Mouse (Mus musculus): ENCODE results near the gene Klhl23. TPM values are rescaled to one million over a fixed set of nuclear protein-coding genes. Genes with fewer than 3 reads are reported as not detected.

Gene Klhl23
- polyA plus RNA-seq, 1 experiment, result not detected

DNA sequence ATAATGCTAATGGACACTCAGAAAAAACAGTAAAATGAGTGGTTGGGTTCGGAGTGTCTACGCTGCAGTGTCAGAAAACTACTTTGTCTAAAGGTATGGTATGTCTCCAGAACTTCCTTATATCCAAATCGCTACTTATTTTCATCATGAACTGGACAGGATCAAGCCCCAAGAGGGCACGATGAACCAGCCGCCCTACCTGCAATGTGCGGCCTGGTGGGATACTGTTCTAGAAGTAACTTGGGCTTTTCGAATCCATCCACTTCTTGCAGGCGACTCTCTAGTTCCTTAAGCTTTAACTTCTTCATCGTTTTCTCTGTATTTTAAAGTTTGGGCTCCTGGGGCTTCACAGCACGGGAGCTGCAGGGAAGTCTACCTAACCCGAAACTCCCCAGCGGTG lies 63.3 kb downstream of the Klhl23 start:
- no peaks in the 10 kb centered on the region for H3K4me1 ChIP-seq (ENCODE audit: control insufficient read depth, insufficient read depth, low read length)
- no peak overlapping the region for H3K27ac ChIP-seq (ENCODE audit: insufficient read depth, low read depth, low read length)
- TF ChIP-seq POLR2A (IDR thresholded peaks at IDR 0.05; ENCODE audit: insufficient read depth, low read depth, low read length), result no peak
- no peak for TF ChIP-seq CTCF (IDR thresholded peaks at IDR 0.05; ENCODE audit: insufficient read depth, low read depth, low read length)
- WGBS, result 9% methylated on average over 12 of the region's 12 CpGs
- H3K4me3 ChIP-seq (ENCODE audit: insufficient read depth, low read depth, low read length), result peak overlapping the region; percentile 61

GRCm38 (mm10) chr2:69885451-69886305 lies 63.9 kb downstream of the Klhl23 start, which contains the start of gene Mettl5:
Mettl5 (minus strand) TSS chr2:69885615.
- no peaks in the 10 kb centered on the region for H3K4me1 ChIP-seq (ENCODE audit: control insufficient read depth, insufficient read depth, low read length)
- TF ChIP-seq POLR2A (IDR thresholded peaks at IDR 0.05; ENCODE audit: insufficient read depth, low read depth, low read length) (peak; percentile 75), CTCF (IDR thresholded peaks at IDR 0.05; ENCODE audit: insufficient read depth, low read depth, low read length) (0 out of 2 replicates have a peak, but pooled peaks have one; percentile 32)
- peak within 1 kb of the TSS; percentile 73 for H3K27ac ChIP-seq (ENCODE audit: insufficient read depth, low read depth, low read length)
- H3K4me3 ChIP-seq (ENCODE audit: insufficient read depth, low read depth, low read length), result peak within 1 kb of the TSS; percentile 61
- WGBS, result 1% methylated on average over 45 of the region's 45 CpGs

Other genes starting within 250 kb of the Klhl23 start
- gene Lrp2, start 235.9 kb upstream of the Klhl23 start, polyA plus RNA-seq (2012; ENCODE audit: insufficient read depth, insufficient read length, low replicate concordance, missing spikeins), result not detected in 2 replicates
- gene Bbs5, start 174.8 kb upstream of the Klhl23 start, polyA plus RNA-seq (2012; ENCODE audit: insufficient read depth, insufficient read length, low replicate concordance, missing spikeins), result not detected in 2 replicates
- not detected in 2 replicates for gene Klhl41, start 151.8 kb upstream of the Klhl23 start, polyA plus RNA-seq (2012; ENCODE audit: insufficient read depth, insufficient read length, low replicate concordance, missing spikeins)
- not detected in 2 replicates for gene Fastkd1, start 108.4 kb upstream of the Klhl23 start, polyA plus RNA-seq (2012; ENCODE audit: insufficient read depth, insufficient read length, low replicate concordance, missing spikeins)
- gene Ppig, start 99.4 kb upstream of the Klhl23 start, polyA plus RNA-seq (2012; ENCODE audit: insufficient read depth, insufficient read length, low replicate concordance, missing spikeins), result 155 TPM in 1 of 2 replicates, not detected in the other
- not detected in 2 replicates for gene Ccdc173, start 32.4 kb upstream of the Klhl23 start, polyA plus RNA-seq (2012; ENCODE audit: insufficient read depth, insufficient read length, low replicate concordance, missing spikeins)
- not detected in 2 replicates for gene Phospho2, start 32.3 kb upstream of the Klhl23 start, polyA plus RNA-seq (2012; ENCODE audit: insufficient read depth, insufficient read length, low replicate concordance, missing spikeins)
- 660 TPM in 1 of 2 replicates, not detected in the other for gene Ssb, start 39.6 kb downstream of the Klhl23 start, polyA plus RNA-seq (2012; ENCODE audit: insufficient read depth, insufficient read length, low replicate concordance, missing spikeins)
- gene Mettl5, start 63.7 kb downstream of the Klhl23 start, polyA plus RNA-seq (2012; ENCODE audit: insufficient read depth, insufficient read length, low replicate concordance, missing spikeins), result not detected in 2 replicates
- 194 TPM in 1 of 2 replicates, not detected in the other for gene Ubr3, start 75.3 kb downstream of the Klhl23 start, polyA plus RNA-seq (2012; ENCODE audit: insufficient read depth, insufficient read length, low replicate concordance, missing spikeins)
- gene Myo3b, start 217.2 kb downstream of the Klhl23 start, polyA plus RNA-seq (2012; ENCODE audit: insufficient read depth, insufficient read length, low replicate concordance, missing spikeins), result not detected in 2 replicates

Measured in olfactory bulb, adult 2 months (tissue).